Mouse (Mus musculus) ovary, adult 2 months (tissue): ENCODE measurements around the gene Crygf. TPM values are rescaled to one million over a fixed set of nuclear protein-coding genes. Genes with fewer than 3 reads are reported as not detected.

ENCODE experiments used
- polyA plus RNA-seq: library from polyadenylated mRNA; depleted of rRNA; stranded (reverse); fragments of >200 nt; gene quantifications from 2 replicates; pipeline ENCODE4 v1.2.3, GENCODE M21; 2012; rRNA removed

Crygf gene
- polyA plus RNA-seq, result not detected in 2 replicates

DNA sequence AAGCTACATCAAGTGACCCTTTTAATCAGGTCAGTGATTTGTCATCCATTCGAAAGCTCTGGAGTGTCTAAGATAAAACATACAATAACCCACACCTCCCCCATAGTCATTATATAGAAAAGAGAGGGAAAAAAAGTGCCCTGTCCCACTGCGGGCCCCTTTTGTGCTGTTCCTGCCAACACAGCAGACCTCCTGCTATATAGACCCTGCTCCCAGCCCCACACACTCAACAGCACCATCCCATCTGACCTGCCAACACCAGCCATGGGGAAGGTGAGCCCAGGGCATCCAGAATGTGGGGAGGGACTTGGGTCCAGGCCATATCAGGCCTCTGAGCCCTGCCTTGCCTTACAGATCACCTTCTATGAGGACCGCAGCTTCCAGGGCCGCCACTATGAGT is at the start of gene Crygf:
Gene Crygf (plus strand): TSS at position 227 of the 400 bp plus-strand sequence.

Other genes starting within 250 kb of the Crygf start
- 11.4 and 12.7 TPM in 2 replicates for gene Map2, start 248.8 kb downstream of the Crygf start, polyA plus RNA-seq